Mouse (Mus musculus): ENCODE measurements around the gene Dusp2. TPM values are rescaled to one million over a fixed set of nuclear protein-coding genes. Genes with fewer than 3 reads are reported as not detected.

Dusp2 gene
- polyA plus RNA-seq, 1 experiment from 2014 or later, result 9.1 TPM

DNA sequence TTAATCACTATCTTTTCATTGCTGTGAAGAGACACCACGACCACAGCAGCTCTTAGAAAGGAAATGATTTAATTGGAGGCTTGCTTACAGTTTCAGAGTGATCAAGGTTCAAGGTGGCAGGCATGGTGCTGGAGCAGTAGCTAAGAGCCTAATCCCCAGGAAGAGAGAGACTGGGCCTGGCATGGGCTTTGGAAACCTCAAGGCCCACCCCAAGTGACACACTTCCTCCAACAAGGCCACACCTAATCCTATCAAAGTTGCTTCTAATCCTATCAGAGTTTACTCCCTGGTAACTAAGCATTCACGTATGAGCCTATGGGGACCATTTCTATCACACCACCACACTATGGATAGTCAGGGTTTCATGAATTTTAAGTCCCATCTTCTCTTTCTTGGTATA is 25.7 kb upstream of the Dusp2 start:
- Histone ChIP-seq H3K4me1 (no peaks in the 10 kb centered on the region), H3K27ac (replicated peaks) (no peak overlapping the region), H3K9ac (no peak overlapping the region), H3K27me3 (no peaks in the 10 kb centered on the region), H3K9me3 (replicated peaks) (no peaks in the 10 kb centered on the region), H3K4me3 (replicated peaks) (no peak overlapping the region), H3K4me2 (replicated peaks) (no peak overlapping the region), H3K36me3 (no peaks in the 10 kb centered on the region)
- 54% methylated on average over 2 of the region's 2 CpGs for WGBS
- no peak for ATAC-seq (ENCODE audit: insufficient number of reproducible peaks, low FRiP score, low TSS enrichment, low read depth)

DNA sequence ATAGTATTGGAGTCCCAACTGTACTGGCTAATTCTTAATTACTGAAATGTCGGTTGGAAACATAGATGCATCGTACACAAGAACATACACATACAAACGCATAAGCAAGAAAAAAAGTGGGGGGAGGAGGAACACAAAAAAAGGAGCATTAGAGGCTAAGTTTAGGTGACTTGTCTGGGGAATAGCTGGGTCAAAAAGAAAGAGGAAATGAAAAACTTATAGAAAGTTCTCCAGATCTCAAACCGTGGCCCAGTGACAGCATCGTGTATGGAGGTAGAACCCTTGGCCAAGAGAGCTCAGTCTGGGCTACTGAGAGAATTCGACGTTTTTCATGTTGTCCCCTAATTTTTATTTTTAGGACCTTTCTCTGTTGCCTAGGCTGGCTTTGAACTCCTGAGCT is 25.3 kb upstream of the Dusp2 start:
- Histone ChIP-seq H3K4me2 (replicated peaks) (no peak overlapping the region), H3K4me1 (no peaks in the 10 kb centered on the region), H3K27me3 (no peaks in the 10 kb centered on the region), H3K4me3 (replicated peaks) (no peak overlapping the region), H3K36me3 (no peaks in the 10 kb centered on the region), H3K27ac (replicated peaks) (no peak overlapping the region), H3K9ac (no peak overlapping the region), H3K9me3 (replicated peaks) (no peaks in the 10 kb centered on the region)
- 91% methylated on average over 7 of the region's 7 CpGs for WGBS
- ATAC-seq (ENCODE audit: insufficient number of reproducible peaks, low FRiP score, low TSS enrichment, low read depth), result no peak

- Histone ChIP-seq H3K4me1 (no peaks in the 10 kb centered on the region), H3K27ac (replicated peaks) (no peak overlapping the region), H3K9me3 (replicated peaks) (no peaks in the 10 kb centered on the region), H3K9ac (no peak overlapping the region), H3K4me2 (replicated peaks) (no peak overlapping the region), H3K4me3 (replicated peaks) (no peak overlapping the region), H3K27me3 (no peaks in the 10 kb centered on the region), H3K36me3 (no peaks in the 10 kb centered on the region)
- no peak for ATAC-seq (ENCODE audit: insufficient number of reproducible peaks, low FRiP score, low TSS enrichment, low read depth)
- 95% methylated on average over 1 of the region's 1 CpGs for WGBS
Measured at GRCm38 (mm10) chr2:127311193-127311592, 24.8 kb upstream of the Dusp2 start.

GRCm38 (mm10) chr2:127312801-127313200 is 23.2 kb upstream of the Dusp2 start:
- H3K36me3 ChIP-seq, result no peaks in the 10 kb centered on the region
- H3K4me3 ChIP-seq (replicated peaks), result no peak overlapping the region
- 94% methylated on average over 4 of the region's 4 CpGs for WGBS
- no peaks in the 10 kb centered on the region for H3K4me1 ChIP-seq
- H3K27me3 ChIP-seq, result no peaks in the 10 kb centered on the region
- no peak overlapping the region for H3K27ac ChIP-seq (replicated peaks)
- no peak overlapping the region for H3K9ac ChIP-seq
- no peaks in the 10 kb centered on the region for H3K9me3 ChIP-seq (replicated peaks)
- H3K4me2 ChIP-seq (replicated peaks), result no peak overlapping the region
- ATAC-seq (ENCODE audit: insufficient number of reproducible peaks, low FRiP score, low TSS enrichment, low read depth), result no peak

- Histone ChIP-seq H3K4me3 (replicated peaks) (no peak overlapping the region), H3K9me3 (replicated peaks) (no peaks in the 10 kb centered on the region), H3K9ac (no peak overlapping the region), H3K27me3 (no peaks in the 10 kb centered on the region), H3K4me1 (no peaks in the 10 kb centered on the region), H3K4me2 (replicated peaks) (no peak overlapping the region), H3K36me3 (no peaks in the 10 kb centered on the region), H3K27ac (replicated peaks) (no peak overlapping the region)
- no peak for ATAC-seq (ENCODE audit: insufficient number of reproducible peaks, low FRiP score, low TSS enrichment, low read depth)
- 59% methylated on average over 4 of the region's 4 CpGs for WGBS
Measured at GRCm38 (mm10) chr2:127313878-127314277, 22.1 kb upstream of the Dusp2 start.

DNA sequence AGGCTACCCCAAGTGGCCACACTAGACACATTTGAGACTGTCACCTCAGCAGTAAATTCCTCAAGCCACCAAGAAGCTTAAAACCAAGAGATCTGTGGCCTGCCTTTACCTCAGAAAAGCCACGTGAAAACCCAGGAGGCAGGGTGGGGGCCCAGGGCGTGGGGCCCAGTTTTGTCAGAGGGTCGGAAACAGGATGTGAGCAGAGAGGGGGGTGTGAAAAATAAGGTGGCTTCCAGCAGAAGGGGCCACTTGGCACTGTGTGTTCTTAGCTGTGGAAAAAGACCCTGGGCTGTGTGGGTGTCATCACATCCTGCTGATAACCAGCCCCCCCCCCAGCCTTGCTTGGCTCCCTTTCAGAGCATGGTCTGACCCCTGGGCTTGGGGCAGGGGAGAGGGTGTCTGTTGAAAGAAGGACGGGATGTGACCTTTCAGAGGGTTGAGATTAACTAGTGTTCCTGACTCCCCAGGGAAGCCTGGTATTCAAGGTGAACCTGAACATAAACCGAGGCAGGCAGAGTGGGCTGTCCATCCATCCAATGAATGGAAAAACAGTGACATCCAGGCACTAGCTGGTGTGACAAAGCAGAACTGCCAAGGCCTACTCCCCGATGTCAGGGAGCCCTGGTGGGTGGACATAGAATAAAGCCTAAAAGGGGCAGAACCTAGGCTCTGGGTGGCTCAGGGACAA is 21.3 kb upstream of the Dusp2 start:
- WGBS, result 69% methylated on average over 6 of the region's 6 CpGs
- Histone ChIP-seq H3K27me3 (no peaks in the 10 kb centered on the region), H3K4me3 (replicated peaks) (no peak overlapping the region), H3K4me2 (replicated peaks) (no peak overlapping the region), H3K27ac (replicated peaks) (no peak overlapping the region), H3K36me3 (no peaks in the 10 kb centered on the region), H3K4me1 (no peaks in the 10 kb centered on the region), H3K9me3 (replicated peaks) (no peaks in the 10 kb centered on the region), H3K9ac (no peak overlapping the region)
- ATAC-seq (ENCODE audit: insufficient number of reproducible peaks, low FRiP score, low TSS enrichment, low read depth), result no peak

DNA sequence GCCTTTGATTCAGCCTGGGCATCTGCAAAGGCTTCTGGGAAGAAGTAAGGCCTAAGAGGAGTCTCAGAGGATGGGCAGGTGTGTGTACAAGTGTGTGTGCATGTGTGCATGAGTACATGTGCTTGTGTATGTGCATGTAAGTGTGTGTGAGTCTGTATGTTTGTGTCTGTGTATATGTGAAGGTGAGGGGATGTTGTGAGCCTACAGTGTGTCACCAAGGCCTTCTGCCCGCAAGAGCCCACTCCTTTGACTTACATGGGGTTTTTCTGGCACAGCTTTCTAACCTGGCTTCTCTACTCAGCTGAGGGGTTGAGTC is 20.8 kb upstream of the Dusp2 start:
- no peaks in the 10 kb centered on the region for H3K4me1 ChIP-seq
- H3K27me3 ChIP-seq, result no peaks in the 10 kb centered on the region
- no peak overlapping the region for H3K4me2 ChIP-seq (replicated peaks)
- no peaks in the 10 kb centered on the region for H3K9me3 ChIP-seq (replicated peaks)
- H3K36me3 ChIP-seq, result no peaks in the 10 kb centered on the region
- ATAC-seq (ENCODE audit: insufficient number of reproducible peaks, low FRiP score, low TSS enrichment, low read depth), result no peak
- no peak overlapping the region for H3K9ac ChIP-seq
- H3K27ac ChIP-seq (replicated peaks), result no peak overlapping the region
- H3K4me3 ChIP-seq (replicated peaks), result no peak overlapping the region
- WGBS, result 92% methylated on average over 1 of the region's 1 CpGs

- Histone ChIP-seq H3K27ac (replicated peaks) (no peak overlapping the region), H3K27me3 (no peaks in the 10 kb centered on the region), H3K4me3 (replicated peaks) (no peak overlapping the region), H3K9me3 (replicated peaks) (no peaks in the 10 kb centered on the region), H3K36me3 (no peaks in the 10 kb centered on the region), H3K4me2 (replicated peaks) (no peak overlapping the region), H3K9ac (no peak overlapping the region), H3K4me1 (no peaks in the 10 kb centered on the region)
- 69% methylated on average over 5 of the region's 5 CpGs for WGBS
- ATAC-seq (ENCODE audit: insufficient number of reproducible peaks, low FRiP score, low TSS enrichment, low read depth), result no peak
Measured at GRCm38 (mm10) chr2:127316431-127316830, 19.5 kb upstream of the Dusp2 start.

DNA sequence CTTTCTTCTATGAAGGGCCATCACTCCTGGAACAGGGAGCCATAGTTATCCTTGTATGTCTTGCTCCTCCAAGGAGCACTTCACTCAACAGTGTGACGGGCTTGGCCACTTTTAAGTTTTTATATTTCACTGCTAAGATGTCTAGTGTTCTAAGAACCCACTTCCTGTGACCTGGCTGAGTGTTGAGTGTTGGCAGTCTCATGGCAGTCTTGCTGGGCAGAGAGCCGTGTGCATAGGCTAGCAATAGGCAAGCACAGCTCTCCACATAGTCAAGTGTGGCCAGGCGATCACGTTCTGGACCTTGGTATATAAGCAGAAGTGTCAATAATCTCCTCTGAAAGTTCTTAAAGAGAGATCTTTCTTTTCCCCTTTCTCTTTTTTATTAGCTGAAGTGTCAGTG is 17.8 kb upstream of the Dusp2 start:
- Histone ChIP-seq H3K36me3 (no peaks in the 10 kb centered on the region), H3K4me1 (0 out of 2 replicates have a peak, but pooled peaks cover 3% of the 10 kb centered on the region), H3K27ac (replicated peaks) (no peak overlapping the region), H3K9ac (no peak overlapping the region), H3K27me3 (no peaks in the 10 kb centered on the region), H3K4me2 (replicated peaks) (no peak overlapping the region), H3K4me3 (replicated peaks) (no peak overlapping the region), H3K9me3 (replicated peaks) (no peaks in the 10 kb centered on the region)
- no peak for ATAC-seq (ENCODE audit: insufficient number of reproducible peaks, low FRiP score, low TSS enrichment, low read depth)
- WGBS, result 86% methylated on average over 4 of the region's 4 CpGs

DNA sequence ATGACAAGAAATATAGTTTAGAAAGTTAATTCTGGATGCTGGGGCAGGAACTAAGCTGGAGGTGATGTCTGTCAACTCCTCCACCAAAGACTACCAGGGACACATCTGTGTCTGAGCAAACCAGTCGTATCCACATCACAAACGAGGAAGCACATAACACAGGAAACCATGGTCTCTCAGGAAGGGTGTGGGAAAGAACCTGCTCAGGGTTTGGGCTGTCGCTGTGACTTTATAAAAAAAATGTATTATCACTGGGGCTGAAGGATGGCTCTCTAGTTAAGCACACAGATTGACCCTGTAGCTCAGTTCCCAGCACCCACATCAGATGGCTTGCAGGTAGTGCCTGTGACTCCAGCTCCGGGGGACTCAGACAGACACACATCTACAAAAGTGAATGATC is 16.9 kb upstream of the Dusp2 start:
- no peak for ATAC-seq (ENCODE audit: insufficient number of reproducible peaks, low FRiP score, low TSS enrichment, low read depth)
- H3K27ac ChIP-seq (replicated peaks), result no peak overlapping the region
- no peaks in the 10 kb centered on the region for H3K36me3 ChIP-seq
- no peak overlapping the region for H3K9ac ChIP-seq
- no peak overlapping the region for H3K4me2 ChIP-seq (replicated peaks)
- no peaks in the 10 kb centered on the region for H3K27me3 ChIP-seq
- H3K9me3 ChIP-seq (replicated peaks), result no peaks in the 10 kb centered on the region
- WGBS, result 69% methylated on average over 4 of the region's 4 CpGs
- no peak overlapping the region for H3K4me3 ChIP-seq (replicated peaks)
- H3K4me1 ChIP-seq, result 0 out of 2 replicates have a peak, but pooled peaks cover 3% of the 10 kb centered on the region

- Histone ChIP-seq H3K36me3 (no peaks in the 10 kb centered on the region), H3K4me2 (replicated peaks) (no peak overlapping the region), H3K27ac (replicated peaks) (no peak overlapping the region), H3K9ac (no peak overlapping the region), H3K27me3 (no peaks in the 10 kb centered on the region), H3K9me3 (replicated peaks) (no peaks in the 10 kb centered on the region), H3K4me3 (replicated peaks) (no peak overlapping the region), H3K4me1 (0 out of 2 replicates have a peak, but pooled peaks cover 3% of the 10 kb centered on the region)
- ATAC-seq (ENCODE audit: insufficient number of reproducible peaks, low FRiP score, low TSS enrichment, low read depth), result no peak
- WGBS, result 63% methylated on average over 6 of the region's 6 CpGs
Measured at GRCm38 (mm10) chr2:127322671-127323285, 13.2 kb upstream of the Dusp2 start.

- 0 out of 2 replicates have a peak, but pooled peaks cover 3% of the 10 kb centered on the region for H3K4me1 ChIP-seq
- no peak overlapping the region for H3K9ac ChIP-seq
- H3K36me3 ChIP-seq, result no peaks in the 10 kb centered on the region
- no peak overlapping the region for H3K4me3 ChIP-seq (replicated peaks)
- 87% methylated on average over 1 of the region's 1 CpGs for WGBS
- ATAC-seq (ENCODE audit: insufficient number of reproducible peaks, low FRiP score, low TSS enrichment, low read depth), result no peak
- no peak overlapping the region for H3K27ac ChIP-seq (replicated peaks)
- H3K4me2 ChIP-seq (replicated peaks), result no peak overlapping the region
- no peaks in the 10 kb centered on the region for H3K9me3 ChIP-seq (replicated peaks)
- H3K27me3 ChIP-seq, result no peaks in the 10 kb centered on the region
Measured at GRCm38 (mm10) chr2:127323667-127324066, 12.3 kb upstream of the Dusp2 start.
